Mouse (Mus musculus): Measurements from ENCODE around the gene Otulin. TPM values are rescaled to one million over a fixed set of nuclear protein-coding genes. Genes with fewer than 3 reads are reported as not detected.
A peak's percentile ranks its signal among the peaks of the same experiment; 100 is the strongest.

The Otulin gene
- total RNA-seq, 2 experiments from 2014 or later = 25.4 to 27.0 TPM

Small RNA genes within 50 kb of the gene (microRNA-seq; reads per million reads assigned to microRNA genes)
- 6.3 reads per million, percentile 16 among the genes with 10 or more reads in this experiment for gene Mir7117

Other genes starting within 250 kb of the Otulin start
- gene Ank, start 164.0 kb downstream of the Otulin start, total RNA-seq (2021) = 100 to 1,000 TPM; 109 TPM
- gene Otulinl, start 50.9 kb upstream of the Otulin start, total RNA-seq (2021) = 10 to 100 TPM; 13.3 to 16.0 TPM

All from left cerebral cortex, postnatal 4 days (tissue).